Mouse (Mus musculus) hindbrain, embryonic 10.5 days (tissue): ENCODE results near the gene Gm8439. TPM values are rescaled to one million over a fixed set of nuclear protein-coding genes. Genes with fewer than 3 reads are reported as not detected.
A peak's percentile ranks its signal among the peaks of the same experiment; 100 is the strongest.

ENCODE experiments used
- DNase-seq: peaks from one replicate; pipeline ENCODE4 v3.0.0-alpha.2; 2017; ENCODE audit warnings: low spot score
- H3K27ac ChIP-seq: fragments of 300-500 bp; sonication (generic); 2 replicates; pipeline ENCODE4 v1.5.1; 2016; ENCODE audit warnings: mild to moderate bottlenecking, moderate library complexity
- H3K27me3 ChIP-seq: fragments of 300-500 bp; sonication (generic); 2 replicates; pipeline ENCODE4 v1.6.1; 2016; ENCODE audit warnings: mild to moderate bottlenecking; ENCODE audit not compliant: poor library complexity, insufficient read depth, severe bottlenecking
- H3K36me3 ChIP-seq: fragments of 300-500 bp; sonication (generic); 2 replicates; pipeline ENCODE4 v1.6.1; 2016; ENCODE audit warnings: mild to moderate bottlenecking, moderate library complexity
- H3K4me1 ChIP-seq: fragments of 300-500 bp; sonication (generic); replicated peaks from 2 replicates; pipeline ENCODE4 v1.6.1; 2016; ENCODE audit warnings: mild to moderate bottlenecking
- H3K4me3 ChIP-seq: fragments of 300-500 bp; sonication (generic); 2 replicates; pipeline ENCODE4 v1.5.1; 2016; ENCODE audit warnings: mild to moderate bottlenecking, moderate library complexity
- H3K9me3 ChIP-seq: fragments of 300-500 bp; sonication (generic); 2 replicates; pipeline ENCODE4 v1.6.1; 2016; ENCODE audit warnings: mild to moderate bottlenecking, moderate library complexity
- WGBS: fragments of 180-500 bp; shearing (Covaris S2); methylation state at CpG from one replicate; pipeline ENCODE4 v1.1.7; 2016; 5-methylcytosine and 5-hydroxymethylcytosine counted together
- polyA plus RNA-seq: library from polyadenylated mRNA; unstranded; fragments of >200 nt; fragmentation: Nextera tagmentation; extraction: Ambion mirVana; gene quantifications from 2 replicates; pipeline ENCODE4 v1.2.1, GENCODE M21; 2016

The Gm8439 gene
- polyA plus RNA-seq, 1 experiment from 2014 or later, result not detected

GRCm38 (mm10) chr4:120615528-120616081 is 27.1 kb downstream of the Gm8439 start:
- 23% methylated on average over 10 of the region's 10 CpGs for WGBS
- Histone ChIP-seq H3K4me1 (peaks cover 61% of the 10 kb centered on the region), H3K27ac (peak overlapping the region; percentile 82)

GRCm38 (mm10) chr4:120616199-120617025 is 27.9 kb downstream of the Gm8439 start:
- Histone ChIP-seq H3K27ac (peak overlapping the region; percentile 82), H3K4me1 (peaks cover 54% of the 10 kb centered on the region), H3K4me3 (no peak overlapping the region), H3K36me3 (no peaks in the 10 kb centered on the region), H3K27me3 (no peaks in the 10 kb centered on the region), H3K9me3 (no peaks in the 10 kb centered on the region)
- 58% methylated on average over 13 of the region's 13 CpGs for WGBS
- no peak for DNase-seq

More at GRCm38 (mm10) chr4:120615528-120616081, 27.1 kb downstream of the Gm8439 start:
- H3K4me3 ChIP-seq, result peak overlapping the region; percentile 21; the same call in 1 of the 2 replicates
- no peaks in the 10 kb centered on the region for H3K9me3 ChIP-seq
- peak; percentile 53 for DNase-seq
- no peaks in the 10 kb centered on the region for H3K36me3 ChIP-seq
- H3K27me3 ChIP-seq, result no peaks in the 10 kb centered on the region

GRCm38 (mm10) chr4:120627728-120628127 is 39.2 kb downstream of the Gm8439 start:
- Histone ChIP-seq H3K4me1 (no peaks in the 10 kb centered on the region), H3K4me3 (no peak overlapping the region), H3K36me3 (no peaks in the 10 kb centered on the region), H3K27ac (no peak overlapping the region), H3K27me3 (no peaks in the 10 kb centered on the region), H3K9me3 (no peaks in the 10 kb centered on the region)
- WGBS, result 88% methylated on average over 6 of the region's 6 CpGs
- no peak for DNase-seq

GRCm38 (mm10) chr4:120630218-120630931 is 41.8 kb downstream of the Gm8439 start:
- Histone ChIP-seq H3K4me1 (no peaks in the 10 kb centered on the region; the same call in 1 of the 2 replicates), H3K27ac (no peak overlapping the region), H3K4me3 (no peak overlapping the region), H3K27me3 (no peaks in the 10 kb centered on the region), H3K36me3 (no peaks in the 10 kb centered on the region), H3K9me3 (no peaks in the 10 kb centered on the region)
- DNase-seq, result no peak
- WGBS, result 89% methylated on average over 8 of the region's 8 CpGs

- Histone ChIP-seq H3K4me1 (no peaks in the 10 kb centered on the region; the same call in 1 of the 2 replicates), H3K36me3 (no peaks in the 10 kb centered on the region), H3K27ac (no peak overlapping the region), H3K4me3 (no peak overlapping the region), H3K27me3 (no peaks in the 10 kb centered on the region), H3K9me3 (no peaks in the 10 kb centered on the region)
- 75% methylated on average over 6 of the region's 6 CpGs for WGBS
- no peak for DNase-seq
These were observed 43.3 kb downstream of the Gm8439 start for GRCm38 (mm10) chr4:120631828-120632227.

GRCm38 (mm10) chr4:120635351-120635750 is 46.8 kb downstream of the Gm8439 start:
- no peaks in the 10 kb centered on the region for H3K27me3 ChIP-seq
- WGBS, result 80% methylated on average over 2 of the region's 2 CpGs
- H3K27ac ChIP-seq, result no peak overlapping the region
- DNase-seq, result no peak
- H3K4me3 ChIP-seq, result no peak overlapping the region
- H3K4me1 ChIP-seq, result no peaks in the 10 kb centered on the region; the same call in 1 of the 2 replicates
- H3K9me3 ChIP-seq, result no peaks in the 10 kb centered on the region
- no peaks in the 10 kb centered on the region for H3K36me3 ChIP-seq

- Histone ChIP-seq H3K36me3 (no peaks in the 10 kb centered on the region), H3K27ac (no peak overlapping the region), H3K4me3 (no peak overlapping the region), H3K9me3 (no peaks in the 10 kb centered on the region), H3K27me3 (peaks cover 3% of the 10 kb centered on the region), H3K4me1 (no peaks in the 10 kb centered on the region)
- 91% methylated on average over 6 of the region's 6 CpGs for WGBS
- DNase-seq, result no peak
These were observed 53.4 kb downstream of the Gm8439 start for GRCm38 (mm10) chr4:120641946-120642345.

- Histone ChIP-seq H3K27me3 (peaks cover 23% of the 10 kb centered on the region), H3K4me3 (no peak overlapping the region), H3K4me1 (peaks cover 7% of the 10 kb centered on the region; the same call in 1 of the 2 replicates), H3K9me3 (no peaks in the 10 kb centered on the region), H3K27ac (no peak overlapping the region), H3K36me3 (no peaks in the 10 kb centered on the region)
- 86% methylated on average over 3 of the region's 3 CpGs for WGBS
- DNase-seq, result no peak
These were observed 55.4 kb downstream of the Gm8439 start for GRCm38 (mm10) chr4:120643899-120644298.

- H3K27me3 ChIP-seq, result peaks cover 67% of the 10 kb centered on the region
- H3K4me3 ChIP-seq, result peak overlapping the region; percentile 65
- peak; percentile 54 for DNase-seq
- 0 out of 2 replicates have a peak, but pooled peaks cover 4% of the 10 kb centered on the region for H3K9me3 ChIP-seq
- peak overlapping the region; percentile 83 for H3K27ac ChIP-seq
- no peaks in the 10 kb centered on the region for H3K36me3 ChIP-seq
- 4% methylated on average over 54 of the region's 55 CpGs for WGBS
- H3K4me1 ChIP-seq, result peaks cover 21% of the 10 kb centered on the region
These were observed 61.0 kb downstream of the Gm8439 start for GRCm38 (mm10) chr4:120649369-120650207.

GRCm38 (mm10) chr4:120650208-120650592 is 61.7 kb downstream of the Gm8439 start:
- peak overlapping the region; percentile 65 for H3K4me3 ChIP-seq
- H3K36me3 ChIP-seq, result no peaks in the 10 kb centered on the region
- H3K4me1 ChIP-seq, result peaks cover 21% of the 10 kb centered on the region
- no peak for DNase-seq
- H3K27ac ChIP-seq, result peak overlapping the region; percentile 83
- 23% methylated on average over 7 of the region's 7 CpGs for WGBS
- 0 out of 2 replicates have a peak, but pooled peaks cover 4% of the 10 kb centered on the region for H3K9me3 ChIP-seq
- peaks cover 72% of the 10 kb centered on the region for H3K27me3 ChIP-seq

GRCm38 (mm10) chr4:120655898-120656297 is 67.4 kb downstream of the Gm8439 start:
- H3K4me3 ChIP-seq, result no peak overlapping the region
- no peaks in the 10 kb centered on the region for H3K4me1 ChIP-seq
- no peak for DNase-seq
- H3K27me3 ChIP-seq, result peaks cover 29% of the 10 kb centered on the region
- H3K36me3 ChIP-seq, result no peaks in the 10 kb centered on the region
- H3K9me3 ChIP-seq, result 0 out of 2 replicates have a peak, but pooled peaks cover 4% of the 10 kb centered on the region
- no peak overlapping the region for H3K27ac ChIP-seq
- WGBS, result 80% methylated on average over 8 of the region's 8 CpGs
